Mouse (Mus musculus): Measurements from ENCODE around the gene Naif1.
A peak's percentile ranks its signal among the peaks of the same experiment; 100 is the strongest.

Naif1 gene

DNA sequence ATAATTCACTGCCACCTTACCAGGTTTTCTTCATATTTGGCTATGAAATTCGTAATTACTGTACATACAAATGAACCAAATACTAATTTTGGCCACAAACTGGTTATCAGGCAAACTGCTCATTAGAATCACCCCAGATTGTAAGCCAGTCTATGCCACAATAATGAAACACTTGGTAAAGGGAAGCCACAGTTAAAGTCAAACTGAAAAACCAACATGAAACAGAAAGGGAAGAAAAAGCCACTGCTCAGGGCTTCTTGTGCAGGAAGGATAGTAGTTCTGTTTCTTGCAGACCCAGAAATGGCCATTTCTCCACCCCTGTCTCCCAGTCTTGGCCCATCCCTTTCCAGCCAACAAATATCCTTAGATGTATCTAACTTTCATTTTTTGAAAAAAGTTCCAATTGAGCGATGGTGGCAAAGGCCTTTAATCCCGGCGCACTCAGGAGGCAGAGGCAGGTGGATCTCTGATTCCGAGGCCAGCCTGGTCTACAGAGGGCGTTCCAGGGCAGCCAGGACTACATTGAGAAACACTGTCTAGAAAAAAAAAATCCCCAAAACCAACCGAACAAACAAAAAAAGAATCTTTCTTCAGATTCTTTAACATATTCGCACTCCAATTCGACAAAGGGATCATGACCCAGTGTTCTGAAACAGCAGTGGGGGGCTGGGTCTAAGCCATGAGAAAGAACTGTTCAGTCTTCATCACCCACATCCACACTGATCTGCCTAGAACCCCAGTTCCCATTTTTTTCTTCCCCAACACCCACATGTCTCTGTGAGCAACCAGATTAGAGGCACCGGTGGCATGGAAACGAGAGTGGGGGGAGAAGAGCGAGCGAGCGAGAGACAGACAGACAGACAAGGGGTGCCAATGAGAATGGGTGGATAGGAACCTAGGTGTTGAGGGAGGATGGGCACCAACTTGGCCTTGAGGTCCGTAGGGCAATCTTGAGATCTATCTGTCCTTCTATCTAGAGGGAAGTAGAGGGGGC is at the start of gene Naif1:
TSS of gene Naif1 (plus strand) at position 697 of the 994 bp plus-strand sequence.
- DNase-seq (ENCODE audit: low read depth, low spot score), result no peak

DNA sequence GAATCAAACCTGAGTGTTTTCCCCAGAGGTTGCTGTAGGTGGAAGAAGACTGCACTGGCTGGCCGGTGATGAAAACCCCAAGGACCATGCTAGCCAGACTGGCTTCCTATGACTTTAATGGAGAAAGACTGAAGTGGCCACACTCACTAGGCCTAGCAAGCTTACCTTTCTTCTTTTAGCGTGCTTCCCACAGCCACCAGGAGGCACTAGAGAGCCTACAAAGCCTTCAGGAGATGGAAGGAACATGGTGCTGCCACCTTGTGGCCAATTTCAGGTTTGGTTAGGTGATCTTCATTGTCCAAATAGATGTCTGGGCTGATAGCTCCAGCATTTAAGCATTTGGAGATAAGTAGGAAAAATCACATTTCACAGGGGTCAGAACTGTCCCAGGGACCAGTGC is 45.6 kb upstream of the Naif1 start:
- peak; percentile 97 for DNase-seq (ENCODE audit: low read depth, low spot score)

DNA sequence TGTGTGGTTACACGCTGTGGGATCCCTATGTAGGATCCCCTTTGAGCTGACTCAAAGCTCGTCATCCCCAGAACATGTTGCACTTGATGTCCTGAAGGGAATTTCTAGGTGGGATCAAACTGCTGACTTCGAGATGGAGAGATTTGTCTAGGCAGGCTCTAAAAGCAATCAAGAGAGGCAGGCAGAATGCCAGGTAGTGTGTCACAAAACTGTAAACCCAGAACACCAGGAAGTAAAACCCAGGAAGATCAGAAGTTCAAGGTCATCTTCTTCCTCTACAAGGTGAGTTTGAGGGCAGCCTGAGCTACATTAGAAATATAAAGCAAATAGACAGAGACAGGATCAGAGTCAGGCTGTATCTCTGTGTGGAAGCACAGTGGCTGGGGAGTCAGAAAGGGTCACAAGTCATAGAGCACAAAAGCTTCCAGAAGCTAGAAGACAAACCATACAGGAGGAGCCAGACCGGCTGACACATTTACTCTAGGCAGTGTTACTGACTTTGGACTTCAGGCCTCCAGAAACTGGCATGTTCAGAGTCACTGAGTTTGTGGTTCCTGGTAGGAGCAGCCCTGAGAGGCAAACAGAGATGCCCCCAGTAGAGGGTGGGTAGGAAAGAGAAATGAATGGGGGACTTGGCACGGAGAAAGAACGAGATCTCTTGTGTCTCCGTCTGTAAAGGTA is 43.0 kb upstream of the Naif1 start:
- no peak for DNase-seq (ENCODE audit: low read depth, low spot score)

DNA sequence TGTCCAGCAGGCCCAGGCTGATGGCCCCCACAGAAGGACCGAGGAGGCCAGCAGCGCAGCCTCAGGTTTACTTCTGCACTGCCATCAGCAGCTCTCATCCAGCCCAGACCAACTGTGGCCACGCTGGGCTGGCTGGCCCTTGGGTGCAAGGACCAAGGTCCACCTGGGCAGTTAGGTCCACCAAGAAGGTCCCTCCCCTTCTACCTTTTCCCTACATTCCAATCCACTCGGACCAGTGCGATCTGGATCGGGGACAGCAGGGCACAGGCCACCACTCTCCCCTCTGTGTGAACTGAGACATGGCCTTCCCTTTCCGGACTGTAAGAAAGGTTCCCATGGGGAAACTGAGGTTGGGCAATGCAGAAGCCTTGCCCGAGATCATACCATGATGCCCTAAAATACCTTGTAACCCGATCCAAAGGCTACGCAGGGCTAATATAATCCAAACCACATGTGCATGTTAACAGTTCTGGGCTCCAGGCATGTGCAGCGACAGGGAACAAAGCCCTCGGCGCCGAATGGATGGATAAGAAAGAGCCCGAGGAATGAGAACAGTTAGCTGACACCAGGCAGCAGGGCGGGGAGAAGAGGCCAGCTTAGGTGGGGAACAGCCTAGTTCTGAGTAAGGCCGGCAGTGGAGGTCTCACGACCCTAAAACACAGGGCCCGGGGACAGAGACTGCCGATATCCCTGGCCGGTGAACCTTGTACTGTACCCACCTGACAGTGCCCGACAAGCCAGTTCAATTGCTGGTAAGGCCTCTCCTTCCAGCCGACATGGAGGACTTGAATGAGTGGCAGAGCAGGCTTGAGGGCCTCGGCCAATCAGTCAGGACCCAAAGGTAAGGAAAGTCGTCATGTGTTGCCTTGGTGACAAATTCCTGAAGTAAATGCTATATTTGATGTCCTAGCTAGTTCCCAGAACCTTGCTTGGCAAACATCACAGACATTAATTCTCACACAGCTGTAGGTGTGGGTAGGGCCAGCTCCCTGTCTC is 41.5 kb upstream of the Naif1 start:
- DNase-seq (ENCODE audit: low read depth, low spot score), result no peak

DNA sequence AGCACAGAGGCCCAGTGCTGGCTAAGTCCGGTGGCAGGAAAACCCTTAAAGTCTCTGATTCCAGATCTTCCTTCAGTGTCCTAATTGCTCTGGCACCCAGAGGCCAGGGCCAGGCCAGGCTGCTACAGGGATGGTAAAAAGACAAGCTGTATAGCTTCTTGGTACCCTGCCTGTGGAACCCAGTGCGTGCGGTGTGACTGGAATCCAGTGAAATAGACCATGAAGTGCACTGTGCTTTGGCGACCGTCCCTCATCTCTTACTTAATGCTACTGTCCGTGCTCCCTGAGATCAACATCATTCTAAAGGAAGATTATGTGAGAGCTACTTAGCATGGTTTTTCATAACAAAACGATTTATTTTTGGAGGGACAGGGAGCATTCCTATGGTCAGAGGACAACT is 38.9 kb upstream of the Naif1 start:
- no peak for DNase-seq (ENCODE audit: low read depth, low spot score)

DNA sequence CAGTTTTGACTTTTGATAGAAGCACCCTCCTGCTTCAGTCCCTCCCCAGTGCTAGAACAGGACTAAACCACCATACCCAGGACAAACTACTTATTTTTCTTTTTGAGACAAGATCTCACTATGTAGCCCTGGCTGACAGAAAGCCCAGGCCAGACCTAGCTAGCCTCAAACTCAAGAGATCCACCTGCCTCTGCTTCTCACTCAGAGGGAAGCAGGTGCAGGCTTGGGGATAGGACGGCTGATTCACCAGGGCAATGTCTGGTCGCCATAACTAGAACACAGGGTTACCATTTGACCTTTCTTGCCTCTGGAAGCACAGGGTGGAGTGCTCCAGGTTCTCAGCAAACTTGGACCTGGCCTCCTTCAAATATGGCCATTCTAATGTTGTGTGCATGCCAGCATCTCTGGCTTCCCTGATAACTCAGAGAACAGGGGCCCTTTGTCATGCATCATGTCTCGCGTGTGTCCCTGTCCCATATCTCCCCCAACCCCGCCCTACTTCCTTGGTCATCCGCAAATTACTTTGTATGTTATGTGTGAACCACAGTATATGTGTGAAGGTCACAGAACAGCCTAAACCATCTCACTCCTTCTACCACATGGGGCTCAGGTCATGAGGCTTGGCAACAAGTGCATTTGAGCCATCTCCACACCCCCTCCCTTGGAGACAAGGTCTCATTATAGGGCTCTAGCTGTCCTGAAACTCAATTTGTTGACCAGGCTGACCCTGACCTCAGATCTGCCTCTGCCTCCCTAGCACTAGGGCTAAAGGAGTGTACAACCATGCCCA is 37.3 kb upstream of the Naif1 start:
- DNase-seq (ENCODE audit: low read depth, low spot score), result no peak

DNA sequence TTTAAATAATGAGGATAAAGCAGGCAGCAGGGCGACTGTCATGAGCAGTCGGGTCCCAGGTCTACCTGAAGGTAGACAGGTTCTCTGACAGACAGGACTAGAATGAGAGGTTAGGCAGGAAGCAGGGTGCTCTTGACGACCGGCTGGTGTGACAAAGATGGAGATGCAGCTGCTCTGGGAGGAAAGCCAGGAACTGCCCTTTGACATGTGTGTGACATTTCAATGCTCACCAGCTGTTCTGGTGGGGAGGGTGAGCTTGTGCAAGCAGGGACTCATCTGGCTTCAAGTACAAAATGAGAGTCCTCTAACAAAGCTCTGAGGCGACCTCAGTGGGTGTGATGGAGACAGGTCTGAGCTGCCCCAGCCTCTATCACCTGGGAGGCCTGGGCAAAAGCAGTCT is 36.3 kb upstream of the Naif1 start:
- no peak for DNase-seq (ENCODE audit: low read depth, low spot score)

DNA sequence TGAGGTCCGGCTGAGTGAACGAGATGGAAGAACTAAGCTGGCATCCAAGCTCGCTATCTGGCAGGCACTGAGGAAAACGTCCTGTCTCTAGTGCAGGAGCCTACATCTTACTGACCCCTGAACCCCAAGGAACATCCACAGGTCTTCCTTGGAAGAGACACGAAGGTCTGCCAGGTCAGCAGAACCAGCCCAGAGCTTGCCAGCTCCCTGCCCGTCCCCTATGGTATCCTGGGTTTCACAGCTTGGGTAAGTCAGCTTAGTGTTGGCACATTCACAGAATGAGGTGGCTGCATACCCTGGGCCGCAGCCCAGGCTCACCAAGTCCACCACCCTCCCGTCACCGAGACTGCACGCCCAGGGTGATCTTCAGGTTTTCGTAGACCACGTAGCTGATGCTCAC is 34.5 kb upstream of the Naif1 start:
- no peak for DNase-seq (ENCODE audit: low read depth, low spot score)

DNA sequence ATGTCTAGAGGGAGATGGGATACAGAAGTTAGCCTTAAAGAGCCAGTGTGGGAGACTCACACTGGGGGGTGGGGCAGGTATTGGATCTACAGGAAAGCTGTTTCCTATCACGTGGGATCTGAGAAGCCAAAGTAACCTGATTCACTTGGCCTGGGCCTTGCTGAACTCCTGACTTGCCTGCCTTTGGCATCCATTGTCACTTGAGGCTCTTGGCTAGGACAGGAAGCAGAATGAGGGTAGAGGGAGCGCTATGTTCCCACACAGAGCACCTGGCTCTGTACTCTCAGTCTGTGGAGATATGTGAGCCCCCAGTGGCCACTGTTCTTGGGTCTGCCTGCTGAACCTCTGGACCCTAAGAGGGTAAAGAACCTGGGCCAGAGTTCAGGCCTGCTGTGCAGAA is 33.7 kb upstream of the Naif1 start:
- no peak for DNase-seq (ENCODE audit: low read depth, low spot score)

DNA sequence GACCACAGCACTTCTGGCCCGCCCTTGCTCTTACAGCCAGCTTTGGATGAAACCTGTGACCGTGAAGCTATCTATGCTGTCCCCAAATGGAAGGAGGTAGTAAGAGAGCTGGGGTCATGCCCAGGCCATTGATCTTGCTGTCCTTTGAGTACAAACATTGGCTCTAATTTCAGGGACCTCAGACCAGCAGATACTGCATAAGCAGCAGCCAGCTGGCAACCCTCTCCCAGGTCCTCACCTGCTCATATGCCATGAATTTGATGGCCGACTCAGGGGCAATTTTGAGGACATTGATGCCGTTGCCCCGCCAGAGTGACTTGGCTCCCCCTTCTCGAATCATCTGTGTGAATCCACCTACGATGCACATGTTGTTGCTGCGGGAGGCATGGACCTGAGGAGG is 32.8 kb upstream of the Naif1 start:
- no peak for DNase-seq (ENCODE audit: low read depth, low spot score)

DNA sequence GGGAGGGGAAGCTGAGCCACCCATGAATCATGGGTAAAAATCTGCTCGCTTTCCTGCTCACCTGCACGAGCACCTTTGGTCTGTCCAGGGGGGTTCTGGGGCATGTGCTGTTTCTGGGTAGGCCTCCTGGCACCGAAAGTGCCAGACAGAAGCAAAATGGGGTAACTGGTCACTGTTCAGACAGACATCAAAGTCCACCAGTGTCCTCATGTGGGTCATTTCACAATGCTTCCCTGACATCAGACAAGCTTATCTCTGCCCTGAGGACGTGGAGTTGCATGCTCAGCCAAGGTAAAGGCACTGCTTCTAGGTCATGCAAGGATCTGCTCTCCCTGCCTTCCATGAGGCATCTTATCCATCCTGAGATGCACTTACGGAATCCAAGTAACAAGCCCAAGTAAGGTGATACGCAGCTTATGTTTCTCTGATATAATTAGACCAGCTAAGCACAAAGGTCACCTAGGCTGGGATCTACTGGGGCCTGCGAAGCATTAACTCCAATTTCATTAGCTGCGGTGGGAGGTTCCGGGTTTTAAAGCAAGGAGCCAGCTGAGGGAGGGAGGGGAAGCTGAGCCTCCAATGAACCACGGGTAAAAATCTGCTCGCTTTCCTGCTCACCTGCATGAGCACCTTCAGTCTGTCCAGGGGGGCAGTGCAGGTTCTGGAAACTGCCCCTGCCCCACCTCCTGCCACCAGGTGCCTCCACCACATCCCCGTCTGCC is 31.7 kb upstream of the Naif1 start:
- no peak for DNase-seq (ENCODE audit: low read depth, low spot score)

DNA sequence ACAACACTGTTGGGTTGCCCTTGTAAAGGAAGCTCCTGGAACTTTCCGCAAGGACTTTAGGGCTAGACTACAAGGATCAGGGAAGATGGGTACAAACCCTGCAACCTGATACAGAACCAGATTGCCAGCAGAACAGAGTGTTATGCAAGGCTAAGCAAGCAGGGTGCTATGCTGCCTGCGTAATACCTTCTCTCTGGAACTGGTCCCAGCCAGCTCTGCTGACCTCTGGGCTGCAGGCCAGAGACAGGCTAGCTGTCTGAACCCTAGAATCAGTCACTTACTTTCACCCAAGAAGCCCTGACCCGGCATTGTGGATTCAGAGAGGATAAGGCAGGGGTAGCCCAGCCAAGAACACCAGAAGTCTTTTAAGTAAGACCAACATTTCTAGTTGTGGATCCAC is 30.9 kb upstream of the Naif1 start:
- DNase-seq (ENCODE audit: low read depth, low spot score), result no peak

DNA sequence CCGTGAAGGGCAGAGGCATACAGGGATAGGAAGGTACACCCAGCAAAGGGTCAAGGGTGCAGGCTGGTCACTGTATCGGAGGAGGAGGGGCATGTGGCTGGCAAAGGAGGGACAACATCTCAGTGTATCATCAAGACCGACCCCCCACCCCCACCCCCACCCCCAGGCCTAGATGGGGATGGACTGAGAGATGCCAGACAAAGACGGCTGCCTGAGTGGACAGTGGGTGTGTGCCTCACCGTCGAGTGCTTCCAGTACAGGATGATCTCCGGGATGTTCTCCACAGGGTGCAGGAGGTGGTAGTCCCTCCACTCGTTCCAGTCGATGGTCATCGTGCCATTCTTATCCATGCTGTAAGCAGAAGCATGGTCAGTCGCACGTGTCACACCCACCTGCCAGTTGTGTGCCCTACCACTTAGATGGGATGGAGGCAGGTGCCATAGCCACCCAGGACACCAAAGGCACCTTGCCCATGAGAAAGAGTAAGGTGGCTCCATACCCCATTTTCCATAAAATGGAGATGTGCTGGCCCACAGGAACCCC is 30.1 kb upstream of the Naif1 start:
- DNase-seq (ENCODE audit: low read depth, low spot score), result no peak

DNA sequence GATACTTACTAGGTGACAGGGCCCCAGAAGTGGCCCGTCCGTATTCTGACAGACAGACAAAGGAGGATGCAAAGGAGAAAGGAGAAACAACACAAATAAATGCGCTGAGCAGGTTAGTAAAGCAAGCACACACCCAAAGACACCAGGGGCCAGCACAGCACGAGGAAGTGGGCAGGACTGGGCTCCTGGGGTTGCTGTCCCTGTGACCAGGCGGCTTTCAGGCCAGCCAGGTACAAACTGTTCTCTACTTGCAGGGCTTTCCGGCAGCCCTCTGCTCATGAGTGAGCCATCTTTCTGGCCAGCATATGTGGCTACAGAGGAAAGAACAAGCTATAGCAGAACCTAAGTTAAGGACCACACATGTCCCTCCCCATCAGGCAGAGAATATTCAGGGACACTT is 29.6 kb upstream of the Naif1 start:
- DNase-seq (ENCODE audit: low read depth, low spot score), result no peak

DNA sequence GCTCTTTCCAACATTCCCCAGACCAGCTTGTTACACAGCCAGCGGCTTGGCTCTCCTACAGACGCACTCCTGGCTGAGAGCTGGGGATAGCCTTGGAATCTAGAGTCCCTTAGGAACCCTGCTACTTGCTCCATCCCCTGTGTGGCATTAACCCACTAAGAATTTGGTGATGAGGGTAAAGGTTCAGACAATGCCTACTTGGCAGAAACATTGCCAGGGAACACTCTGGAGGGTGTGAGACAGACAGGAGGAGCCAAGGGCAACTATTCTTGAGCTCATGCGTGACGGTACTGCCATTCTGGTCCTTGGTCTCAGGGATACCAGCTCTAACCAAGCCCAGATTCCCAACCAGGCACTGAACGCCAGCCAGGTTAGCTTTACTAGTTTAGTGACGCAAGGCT is 28.4 kb upstream of the Naif1 start:
- DNase-seq (ENCODE audit: low read depth, low spot score), result no peak

DNA sequence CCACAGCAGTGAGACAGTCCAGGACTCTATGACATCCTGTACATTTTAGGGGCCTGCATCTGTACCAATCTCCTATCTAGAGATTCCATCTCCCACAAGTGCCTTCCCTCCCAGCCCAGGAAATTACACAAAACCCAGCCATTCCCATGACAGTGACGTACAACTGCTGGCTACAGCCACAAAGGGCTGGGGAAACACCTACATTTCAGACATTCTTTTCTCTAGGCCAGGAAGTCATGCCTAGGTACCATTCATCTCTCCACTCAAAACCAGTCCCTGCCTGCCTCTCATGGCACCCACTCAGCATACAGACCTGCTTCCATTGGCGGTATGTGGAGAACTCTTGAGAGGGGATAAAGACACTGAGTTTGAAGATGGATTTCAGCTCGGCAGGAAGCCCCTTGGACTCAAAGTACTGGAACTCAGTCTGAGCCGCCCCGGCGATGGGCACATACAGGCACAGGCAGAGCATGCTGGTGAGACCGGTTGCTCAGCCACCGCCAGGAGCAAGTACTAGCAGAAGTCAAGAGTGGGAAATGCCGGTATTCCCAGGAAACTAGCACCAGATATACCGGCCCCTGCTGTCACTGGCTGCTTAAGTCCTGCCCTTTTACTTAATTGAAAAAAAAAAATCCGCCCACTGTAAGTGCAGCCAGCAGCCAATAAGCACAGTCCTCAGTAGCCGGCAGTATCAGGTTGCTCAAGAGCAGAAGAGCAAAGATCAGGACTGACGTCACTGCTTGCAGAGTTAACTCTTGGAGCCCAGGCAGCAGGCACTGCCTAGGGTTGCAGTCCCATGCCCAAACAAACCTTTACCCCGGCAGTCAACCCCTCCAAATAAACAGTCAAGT is 26.6 kb upstream of the Naif1 start:
- DNase-seq (ENCODE audit: low read depth, low spot score), result peak; percentile 93

DNA sequence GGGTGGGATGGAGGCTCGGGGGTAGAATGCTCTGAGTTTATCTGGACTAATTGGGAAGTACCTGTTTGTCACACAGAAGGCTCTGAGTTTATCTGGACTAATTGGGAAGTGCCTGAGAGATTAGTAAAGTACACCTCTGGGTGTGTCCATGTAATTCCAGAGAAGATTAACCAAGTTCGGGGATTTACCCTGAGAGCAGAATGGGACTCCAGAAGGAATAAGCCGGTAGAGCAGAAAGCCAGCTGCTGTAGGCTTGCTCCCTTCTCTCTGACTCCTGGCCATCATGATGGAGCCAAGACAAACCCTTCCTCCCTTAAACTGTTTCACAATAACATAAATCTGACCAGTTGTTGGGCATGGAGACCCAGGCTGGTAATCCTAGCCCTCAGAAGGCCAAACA is 25.5 kb upstream of the Naif1 start:
- DNase-seq (ENCODE audit: low read depth, low spot score), result no peak

DNA sequence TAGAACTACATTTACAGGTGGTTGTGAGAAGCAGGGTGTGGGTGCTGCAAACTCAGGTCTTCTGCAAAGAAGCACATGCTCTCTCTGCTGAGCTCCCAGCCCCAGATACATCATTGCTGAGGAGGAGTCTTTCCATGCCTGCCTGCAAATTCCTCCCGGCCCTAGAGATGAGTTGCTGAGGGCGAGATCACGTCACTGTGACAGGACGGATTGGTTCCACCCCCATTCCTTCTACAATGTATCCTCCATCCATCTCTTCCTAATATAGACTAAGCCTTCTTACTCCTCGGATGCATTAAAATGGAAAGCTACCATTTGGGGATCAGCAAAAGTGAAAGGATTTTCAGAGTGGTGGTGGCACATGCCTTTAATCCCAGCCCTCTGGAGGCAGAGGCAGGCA is 24.7 kb upstream of the Naif1 start:
- no peak for DNase-seq (ENCODE audit: low read depth, low spot score)

DNA sequence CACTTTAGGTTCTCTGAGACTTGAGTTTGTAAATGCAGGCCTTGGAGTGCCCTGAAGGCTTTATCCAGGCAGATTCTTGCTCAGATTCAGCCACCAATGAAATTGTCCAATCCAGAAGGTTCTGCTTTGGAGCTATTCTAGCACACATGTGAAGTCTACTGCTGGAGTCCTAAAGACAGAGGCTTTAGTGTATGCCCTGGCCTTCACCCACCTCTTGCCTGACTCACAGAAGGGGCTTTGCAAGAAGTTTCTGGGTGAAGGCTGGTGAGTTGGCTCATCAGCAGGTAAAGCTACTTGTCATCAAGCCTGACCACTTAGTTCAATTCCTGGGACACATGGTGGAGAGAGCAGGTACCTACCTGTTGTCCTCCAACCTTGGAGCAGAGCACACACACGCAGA is 24.1 kb upstream of the Naif1 start:
- no peak for DNase-seq (ENCODE audit: low read depth, low spot score)
